Mouse (Mus musculus) lung, postnatal 25 days (tissue): ENCODE data around the gene Mrpl18.
"Not testable (repeated sequence)": the region's sequence is repeated elsewhere in the genome, so short reads cannot be mapped to it uniquely, and the experiment has no call there.

Experiments used
- DNase-seq: peaks from one replicate; pipeline ENCODE4 v3.0.0; 2022; ENCODE audit warnings: low spot score

Mrpl18 gene

DNA sequence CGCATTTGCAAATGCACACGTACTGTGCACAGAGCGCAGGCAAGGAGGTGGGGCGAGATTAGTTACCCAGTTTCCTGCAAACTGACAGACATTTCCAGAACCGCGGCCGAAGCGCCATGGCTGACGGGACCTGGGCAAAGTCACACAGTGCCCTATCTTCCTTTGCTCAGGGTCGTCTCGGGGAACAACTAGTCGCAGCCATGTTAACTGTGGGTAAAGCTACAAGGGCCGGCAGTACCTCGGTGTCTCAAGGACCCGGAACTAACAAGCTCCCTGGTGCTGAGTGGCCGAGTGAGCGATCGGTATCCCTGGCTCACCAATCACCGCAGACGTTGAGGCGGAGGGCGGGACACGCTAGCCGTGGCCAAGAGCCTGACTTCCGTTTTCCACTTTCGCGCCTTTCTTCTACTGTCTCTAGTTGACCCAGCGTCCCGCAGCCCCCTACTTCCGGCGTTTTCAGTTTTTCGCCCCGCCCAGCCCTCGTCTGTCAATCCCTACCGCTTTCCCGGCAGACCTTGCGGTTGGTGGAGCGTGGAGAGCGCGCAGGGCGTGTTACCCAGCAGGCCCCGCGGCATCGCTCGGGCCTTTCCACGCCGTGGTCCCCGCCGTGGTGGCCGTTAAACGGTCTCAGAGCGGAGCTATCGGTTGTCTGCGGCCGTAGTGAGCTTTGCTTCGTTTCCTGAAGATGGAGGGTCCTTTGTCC, at the start of gene Mrpl18:
Gene Mrpl18 (minus strand): TSS at position 465 of the 703 bp plus-strand sequence.
- peak; percentile 100 for DNase-seq

DNA sequence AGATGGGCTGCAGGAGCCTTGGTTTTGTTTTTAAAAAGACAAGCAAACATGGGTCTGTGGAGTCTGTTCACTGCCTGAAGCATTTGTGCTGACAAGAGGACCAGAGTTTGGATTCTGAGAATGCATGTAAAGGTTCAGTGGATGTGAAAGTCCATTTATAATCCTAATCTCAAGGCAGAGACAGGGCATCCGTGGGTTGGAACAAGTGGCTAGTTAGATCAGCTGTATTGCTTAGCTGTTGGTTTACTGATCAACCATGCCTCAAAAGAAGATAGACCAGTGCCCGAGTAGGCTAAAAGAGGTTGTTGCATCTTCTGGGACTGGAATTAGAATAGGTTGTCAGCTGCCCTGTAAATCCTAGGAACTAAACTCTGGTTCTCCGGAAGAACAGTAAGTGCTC, 47.3 kb upstream of the Mrpl18 start:
- DNase-seq = no peak

DNA sequence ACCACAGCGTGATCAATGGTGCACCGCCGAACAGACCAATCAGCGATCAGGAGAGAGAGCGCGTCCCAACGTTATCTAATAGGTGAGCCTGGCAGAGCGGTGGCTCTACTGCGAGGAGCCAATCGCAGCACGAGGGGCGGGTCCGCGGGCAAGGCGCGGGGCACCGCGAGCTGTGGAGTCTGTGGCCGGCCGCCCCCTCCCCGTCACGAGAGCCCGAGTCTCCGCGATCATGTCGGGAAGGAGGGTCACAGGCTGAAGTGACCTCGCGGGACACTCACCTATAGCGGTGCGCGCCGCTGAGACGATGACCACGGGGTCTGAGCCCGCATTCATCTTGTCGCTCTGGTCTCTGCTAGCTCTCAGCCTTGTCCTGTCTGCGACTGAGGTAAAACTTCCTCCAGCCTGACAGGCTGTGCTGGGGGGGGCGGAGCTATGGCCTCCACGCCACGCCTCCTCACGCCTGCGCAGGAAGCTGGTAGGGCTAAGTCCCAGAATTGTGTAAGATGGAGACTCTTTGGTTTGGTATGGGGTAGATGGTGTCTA, 44.3 kb upstream of the Mrpl18 start, which contains the start of gene Acat2:
Gene Acat2 (minus strand): TSS at position 417 of the 543 bp plus-strand sequence.
- peak; percentile 95 for DNase-seq

DNA sequence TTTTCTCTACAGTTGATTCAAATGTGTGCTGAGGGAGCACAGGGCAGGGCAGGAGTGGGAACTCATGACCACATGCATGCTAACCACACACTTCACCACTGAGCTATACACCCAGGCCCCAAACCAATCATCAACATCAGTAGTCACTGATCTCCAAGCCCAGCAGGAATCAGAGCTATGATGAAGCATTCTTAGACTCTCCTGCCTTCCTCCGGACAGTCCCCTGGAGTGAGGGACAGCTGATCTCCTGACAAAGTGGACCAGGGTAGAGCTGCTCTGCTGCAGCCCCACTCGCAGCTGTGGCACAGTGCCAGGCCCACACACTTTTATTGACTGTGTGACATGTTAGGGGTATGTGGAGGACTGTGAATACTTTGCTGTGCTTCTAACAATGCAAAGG, 43.2 kb upstream of the Mrpl18 start:
- not testable (repeated sequence) for DNase-seq

DNA sequence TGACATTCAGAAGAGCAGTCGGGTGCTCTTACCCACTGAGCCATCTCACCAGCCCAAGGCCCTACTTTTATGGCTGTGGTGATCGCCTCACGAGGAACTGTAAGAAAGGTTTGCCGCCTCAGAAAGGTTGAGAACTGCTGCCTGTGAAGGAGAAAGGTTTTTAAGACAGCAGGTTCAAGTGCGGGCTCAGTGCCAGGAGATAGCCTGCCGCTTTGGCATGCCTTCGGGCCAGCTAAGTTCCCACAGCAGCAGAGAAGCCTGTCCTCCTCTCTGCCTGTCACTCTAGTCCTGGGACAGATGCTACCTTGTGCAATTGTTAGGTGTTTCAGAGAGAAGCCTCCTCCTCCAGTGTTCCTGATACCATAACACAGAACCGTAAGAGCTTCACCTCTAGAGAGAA, 40.5 kb upstream of the Mrpl18 start:
- DNase-seq = no peak

DNA sequence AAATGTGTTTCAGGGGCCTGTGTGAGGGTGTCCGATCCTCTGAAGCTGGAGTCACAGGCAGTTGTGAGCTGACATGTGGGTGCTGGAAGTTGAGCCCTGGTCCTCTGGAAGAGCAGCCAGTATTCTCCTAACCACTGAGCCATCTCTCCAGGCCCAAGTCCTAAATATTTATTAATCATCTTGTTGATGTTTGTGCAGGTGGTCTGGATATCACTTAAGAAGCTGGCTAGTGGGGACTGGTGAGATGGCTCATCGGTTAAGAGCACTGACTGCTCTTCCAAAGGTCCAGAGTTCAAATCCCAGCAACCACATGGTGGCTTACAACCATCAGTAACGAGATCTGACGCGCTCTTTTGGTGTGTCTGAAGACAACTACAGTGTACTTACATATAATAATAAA, 33.5 kb upstream of the Mrpl18 start:
- DNase-seq = no peak

DNA sequence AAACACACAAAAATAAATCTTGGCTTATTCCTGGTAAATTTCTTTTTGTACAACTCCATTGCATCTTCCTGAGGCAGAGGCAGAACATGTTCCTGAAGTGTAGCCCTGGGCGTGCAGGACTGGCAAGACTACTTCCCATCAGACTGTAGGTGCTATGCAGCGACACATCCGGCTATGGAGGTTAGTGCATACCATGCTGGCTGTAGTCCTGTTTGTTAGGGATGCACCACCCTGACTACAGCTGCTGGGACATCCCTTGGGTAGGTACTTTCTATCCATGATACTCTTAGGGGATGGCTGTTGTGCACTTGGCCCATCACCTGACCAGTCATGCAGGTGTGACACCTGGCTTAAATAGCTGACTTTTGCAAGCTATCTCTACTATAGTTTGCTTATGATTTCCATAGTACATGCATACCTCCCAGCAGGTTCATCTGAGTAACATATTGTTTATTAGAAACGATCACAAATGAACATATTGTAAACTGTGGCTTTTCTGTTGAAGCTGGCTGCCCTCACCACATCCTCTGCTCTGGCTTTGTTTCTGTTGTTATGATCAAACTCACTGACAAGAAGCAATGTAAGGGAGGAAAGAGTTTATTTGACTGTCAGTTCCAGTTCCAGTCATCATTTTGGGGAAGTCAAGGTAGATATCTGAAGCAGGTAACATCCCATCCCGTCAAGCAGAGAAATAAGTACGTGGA, 26.5 kb upstream of the Mrpl18 start:
- no peak for DNase-seq

DNA sequence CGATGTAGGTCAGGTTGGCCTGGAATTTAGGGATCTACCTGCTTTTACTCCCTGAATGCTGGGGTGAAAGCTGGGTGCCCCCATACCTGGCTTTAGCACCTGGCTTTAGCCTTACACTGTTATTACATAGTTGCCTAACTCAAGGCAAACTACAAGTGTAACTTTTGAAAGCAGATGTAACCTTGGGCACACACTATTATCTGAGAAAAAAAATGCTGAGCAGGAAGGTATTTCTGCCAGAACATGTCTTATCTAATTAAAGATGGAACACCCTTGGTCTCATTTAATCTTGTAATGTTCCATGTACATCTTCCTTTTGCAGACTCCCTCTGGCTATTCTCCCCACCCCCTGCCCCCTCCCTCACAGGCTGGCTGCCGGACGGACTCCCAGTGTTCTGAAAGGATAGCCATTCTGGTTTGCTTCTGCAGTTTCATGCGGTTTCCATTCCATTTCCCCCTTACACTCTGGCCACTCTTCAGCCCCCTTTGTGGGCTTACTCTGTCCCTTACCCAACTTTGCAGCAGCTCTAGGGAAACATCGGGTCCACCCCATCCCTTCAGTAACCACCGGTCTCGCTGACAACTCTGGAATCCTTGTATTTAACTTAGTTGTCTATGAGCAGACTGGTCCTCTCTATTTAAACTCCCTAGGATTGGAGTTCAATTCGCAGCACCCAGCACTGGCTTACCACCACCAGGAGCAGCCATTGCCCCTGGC, 25.6 kb upstream of the Mrpl18 start:
- DNase-seq = no peak

DNA sequence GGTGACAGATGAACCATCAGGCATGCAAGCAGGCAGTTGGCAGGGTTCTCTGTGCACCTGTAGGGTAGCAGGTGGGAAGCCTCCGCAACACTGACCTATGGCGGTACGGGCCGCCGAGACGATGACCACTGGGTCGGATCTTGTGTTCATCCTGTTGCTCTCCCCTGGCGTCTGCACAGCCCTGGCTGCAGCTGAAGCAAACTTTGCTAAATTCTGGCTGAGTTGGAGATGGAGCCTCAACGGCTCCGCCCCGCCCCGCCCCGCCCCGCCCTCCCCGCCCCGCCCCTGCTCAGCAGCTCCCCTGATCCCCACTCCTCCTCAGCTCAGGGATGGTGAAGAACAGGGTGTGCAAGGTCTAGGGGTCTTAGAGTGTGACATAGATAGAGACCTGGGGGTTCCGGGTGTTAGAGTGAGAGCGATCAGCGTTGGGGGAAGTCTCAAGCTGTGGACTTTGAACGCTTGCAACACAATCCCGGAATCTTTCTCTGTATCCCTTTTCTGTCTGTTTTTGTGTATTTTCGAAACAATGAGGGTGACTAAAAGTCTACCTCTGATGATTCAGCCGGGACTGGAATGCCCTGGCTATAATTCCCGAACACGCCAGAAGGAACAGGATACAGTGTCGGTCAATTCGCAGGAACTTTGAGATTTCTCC, 24.1 kb upstream of the Mrpl18 start, which contains the start of gene Acat3:
Gene Acat3 (minus strand): TSS at position 450 of the 655 bp plus-strand sequence.
- no peak for DNase-seq

DNA sequence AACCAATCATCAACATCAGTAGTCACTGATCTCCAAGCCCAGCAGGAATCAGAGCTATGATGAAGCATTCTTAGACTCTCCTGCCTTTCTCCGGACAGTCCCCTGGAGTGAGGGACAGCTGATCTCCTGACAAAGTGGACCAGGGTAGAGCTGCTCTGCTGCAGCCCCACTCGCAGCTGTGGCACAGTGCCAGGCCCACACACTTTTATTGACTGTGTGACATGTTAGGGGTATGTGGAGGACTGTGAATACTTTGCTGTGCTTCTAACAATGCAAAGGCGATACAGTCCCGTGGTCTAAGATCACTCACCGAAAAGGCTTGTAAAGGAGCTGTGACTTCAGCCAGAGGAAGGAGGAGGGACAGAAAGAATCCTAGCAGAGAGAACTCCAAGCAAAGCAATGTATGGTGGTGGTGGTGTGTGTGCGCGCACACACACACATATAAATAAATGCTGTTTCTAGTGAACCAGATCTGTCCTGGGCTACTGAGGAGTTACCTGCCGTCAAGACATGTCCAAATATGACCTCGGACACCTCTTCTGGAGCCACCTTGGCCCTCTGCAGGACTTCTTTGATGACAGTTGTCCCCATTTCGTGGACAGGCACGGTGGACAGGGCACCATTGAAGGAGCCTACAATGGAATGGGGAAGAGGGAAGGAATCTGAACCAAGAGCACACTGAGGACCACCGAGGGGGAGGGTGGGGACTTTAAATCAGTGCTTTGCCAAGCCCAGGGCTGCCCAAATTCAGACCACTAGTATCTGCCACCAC, 23.4 kb upstream of the Mrpl18 start:
- DNase-seq = not testable (repeated sequence)

DNA sequence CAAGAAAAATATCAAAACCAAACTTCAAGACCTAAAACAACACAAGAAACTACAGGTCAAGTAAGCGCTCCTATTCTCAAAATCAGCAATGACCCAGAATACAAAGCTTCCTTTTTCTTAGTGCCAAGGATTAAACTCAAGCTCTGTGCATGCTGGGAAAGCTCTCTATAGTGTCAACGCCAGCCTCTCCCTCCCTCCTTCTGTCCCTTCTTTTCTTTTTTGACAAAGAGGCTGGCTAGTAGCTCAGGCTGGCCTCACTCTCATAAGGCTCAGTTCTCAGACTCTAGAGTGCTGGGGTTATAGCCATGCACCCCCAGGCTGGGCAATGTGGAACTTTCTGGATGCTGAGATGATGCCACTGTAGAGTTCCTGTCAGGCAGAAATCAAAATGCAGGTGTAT, 21.9 kb upstream of the Mrpl18 start:
- no peak for DNase-seq

DNA sequence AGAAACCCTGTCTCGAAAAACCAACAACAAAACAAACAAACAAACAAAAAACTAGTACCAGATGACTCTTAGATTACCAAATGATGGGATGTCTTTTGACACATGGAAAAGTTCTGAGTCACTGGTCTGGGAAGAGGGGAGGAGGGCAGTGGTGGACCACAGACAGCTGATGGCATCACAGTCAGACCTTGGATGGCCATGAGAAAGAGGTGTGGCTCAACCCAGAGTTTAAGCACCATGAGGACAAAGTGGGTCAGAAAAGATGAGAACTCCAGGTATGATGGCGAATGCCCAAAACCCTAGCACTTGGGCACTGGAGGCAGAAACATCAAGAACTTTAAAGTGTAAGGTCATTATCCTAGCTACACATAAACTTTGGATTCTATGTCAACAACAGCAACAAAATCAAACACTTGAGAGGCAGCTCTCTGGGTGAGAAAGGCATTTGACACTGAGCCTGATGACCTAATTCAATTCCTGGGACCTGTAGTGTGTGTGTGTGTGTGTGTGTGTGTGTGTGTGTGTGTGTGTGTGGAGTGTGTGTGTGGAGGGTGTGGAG, 21.3 kb upstream of the Mrpl18 start:
- DNase-seq = no peak

DNA sequence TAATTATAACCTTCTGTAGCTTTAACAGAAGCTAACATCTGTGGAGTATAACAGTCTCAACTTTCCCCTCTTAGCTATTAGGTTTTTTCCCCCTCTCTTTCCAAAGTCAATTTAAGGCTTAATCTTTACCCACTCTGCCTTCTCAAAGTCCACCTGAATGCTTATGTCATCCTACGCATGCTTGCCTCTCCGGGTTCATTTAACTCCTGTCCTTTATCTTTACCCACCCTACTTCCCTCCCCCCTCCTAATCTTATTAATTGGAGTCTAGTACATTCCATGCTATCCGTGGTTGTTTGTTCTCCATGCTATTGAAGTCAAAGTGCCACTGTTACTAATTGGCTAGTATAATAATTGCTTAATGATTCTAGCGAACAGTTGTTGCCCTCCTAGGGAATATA, 19.6 kb upstream of the Mrpl18 start:
- DNase-seq = no peak

DNA sequence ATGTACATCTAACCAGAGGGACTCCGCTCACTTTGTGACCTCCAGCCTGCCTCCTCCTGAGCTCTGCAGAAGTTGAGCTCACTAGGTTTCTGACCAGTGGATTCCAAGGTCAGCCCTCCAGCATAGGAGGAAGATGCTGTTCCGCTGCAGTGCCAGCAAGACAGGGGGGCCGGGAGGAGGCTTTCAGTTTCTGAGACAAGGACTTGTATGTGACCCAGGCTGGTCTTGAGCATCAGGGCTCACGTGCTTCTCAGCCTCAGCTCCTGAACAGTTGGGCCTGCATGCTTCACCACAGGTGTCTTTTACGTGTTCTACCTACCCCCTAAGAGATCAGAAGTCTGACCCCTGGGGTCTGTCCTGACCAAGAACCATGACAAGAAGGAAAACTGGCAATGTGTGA, 15.4 kb upstream of the Mrpl18 start:
- DNase-seq = not testable (repeated sequence)

DNA sequence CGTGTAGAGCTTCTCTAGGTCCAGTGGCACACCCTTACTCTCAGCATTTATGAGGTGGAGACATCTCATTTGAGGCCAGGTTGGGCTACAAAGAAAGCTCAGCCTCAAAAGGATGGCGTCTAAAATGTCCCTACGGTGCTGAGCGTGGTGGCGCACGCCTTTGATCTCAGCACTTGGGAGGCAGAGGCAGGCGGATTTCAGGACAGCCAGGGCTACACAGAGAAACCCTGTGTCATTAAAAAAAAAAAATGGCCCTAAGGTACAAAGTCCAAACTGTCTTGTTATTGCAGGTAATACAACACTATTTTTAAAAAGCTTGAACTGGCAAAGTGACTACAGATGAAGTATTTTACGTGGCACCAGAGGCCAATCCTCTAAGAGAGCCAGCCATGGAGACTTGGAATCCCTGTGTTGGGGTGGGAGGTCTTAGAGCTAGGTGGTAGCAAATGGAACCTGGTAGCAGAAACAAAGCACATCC, 9.6 kb upstream of the Mrpl18 start:
- DNase-seq = no peak

DNA sequence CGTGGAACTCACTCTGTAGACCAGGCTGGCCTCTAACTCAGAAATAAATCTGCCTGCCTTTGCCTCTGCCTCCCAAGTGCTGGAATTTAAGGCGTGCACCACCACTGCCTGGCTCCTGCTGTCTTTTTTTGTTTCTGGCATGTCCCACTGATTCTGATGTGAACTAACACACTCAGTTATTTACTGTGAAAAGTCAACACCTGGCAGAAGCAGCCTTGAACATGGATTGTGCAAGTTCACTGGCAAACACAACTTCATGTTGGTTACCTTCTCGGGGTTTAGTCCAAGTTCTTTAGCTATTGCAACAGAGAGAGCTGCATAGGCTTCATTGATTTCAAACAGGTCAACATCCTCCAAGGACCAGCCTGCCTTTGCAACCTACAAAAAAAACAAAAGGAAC, 8.9 kb upstream of the Mrpl18 start:
- peak; percentile 69 for DNase-seq

DNA sequence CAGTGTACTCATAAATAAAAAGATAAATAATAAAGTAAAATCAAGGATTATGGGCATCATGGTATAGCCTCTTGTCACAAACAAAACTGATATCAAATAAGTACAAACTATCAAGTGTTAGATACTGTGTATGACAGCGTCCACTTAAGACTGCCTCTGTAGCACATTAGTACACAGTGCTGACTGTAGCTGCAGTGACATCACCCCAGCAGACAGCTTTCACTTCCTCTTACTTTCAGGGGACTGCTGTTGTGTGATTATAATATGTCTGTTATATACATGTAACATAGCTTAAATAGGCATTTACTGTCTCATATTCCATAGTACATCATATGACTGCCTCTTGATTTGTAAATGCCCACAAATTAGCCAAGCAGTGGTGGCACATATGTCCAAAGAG, 4.9 kb upstream of the Mrpl18 start:
- no peak for DNase-seq

DNA sequence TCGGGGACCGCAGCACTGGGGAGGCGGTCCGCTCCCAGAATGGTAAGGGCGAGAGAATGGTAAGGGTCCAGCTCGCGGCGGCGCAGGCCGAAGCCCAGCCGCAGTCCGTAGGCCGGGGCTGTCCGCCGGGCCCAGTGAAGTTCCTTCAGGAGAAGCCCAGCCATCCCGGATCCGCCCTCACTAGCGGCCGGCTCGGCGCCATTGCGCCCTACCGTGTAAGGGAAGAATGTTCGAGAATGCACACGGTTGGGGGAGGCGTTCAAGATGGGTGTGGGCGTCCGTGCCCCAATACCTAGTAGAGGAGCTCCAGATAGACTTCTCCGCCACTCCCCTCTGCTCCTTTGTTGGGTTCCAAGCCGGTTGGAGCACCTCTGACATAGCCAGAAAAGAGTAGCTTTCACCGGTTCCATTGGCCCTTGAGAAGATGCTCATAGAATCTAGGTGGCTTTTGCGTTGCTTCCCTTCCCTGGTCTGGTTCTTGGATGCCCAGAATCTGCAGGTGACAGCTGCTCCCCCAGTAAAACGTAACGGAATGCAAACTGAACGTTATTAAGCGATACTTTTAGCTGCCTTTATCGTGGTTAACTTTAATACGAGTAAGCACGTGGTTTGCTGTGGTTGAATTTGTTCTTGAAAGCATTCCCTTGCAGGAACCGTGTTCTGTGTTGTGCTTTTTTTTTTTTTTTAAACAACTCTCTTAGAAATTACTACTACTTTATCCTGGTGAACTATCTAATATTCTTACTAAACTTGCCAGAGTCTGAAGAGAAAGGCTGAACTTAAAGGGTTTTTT, 639 bp upstream of the Mrpl18 start:
- peak; percentile 26 for DNase-seq

DNA sequence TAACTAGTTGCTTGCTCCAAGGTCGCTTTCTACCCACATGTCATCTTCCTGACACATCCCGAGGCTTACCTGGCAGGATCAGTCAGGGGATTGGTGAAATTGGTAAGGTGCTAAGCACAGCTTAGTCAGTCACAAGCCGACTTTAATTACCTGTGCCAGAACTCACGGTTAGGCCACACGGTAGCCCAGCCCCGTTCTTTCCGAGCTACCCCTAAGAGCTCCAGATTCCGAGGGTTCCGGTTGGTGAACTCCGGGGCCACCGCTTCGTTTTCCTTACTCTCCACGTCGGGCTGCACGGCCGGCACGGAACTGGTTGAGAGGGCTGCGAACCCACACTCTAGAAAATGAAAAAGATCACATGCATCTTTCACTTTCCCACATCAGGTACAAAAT, 661 bp downstream of the Mrpl18 start, which contains the start of gene Tcp1:
Gene Tcp1 (plus strand): TSS at position 214 of the 393 bp plus-strand sequence.
- no peak for DNase-seq

DNA sequence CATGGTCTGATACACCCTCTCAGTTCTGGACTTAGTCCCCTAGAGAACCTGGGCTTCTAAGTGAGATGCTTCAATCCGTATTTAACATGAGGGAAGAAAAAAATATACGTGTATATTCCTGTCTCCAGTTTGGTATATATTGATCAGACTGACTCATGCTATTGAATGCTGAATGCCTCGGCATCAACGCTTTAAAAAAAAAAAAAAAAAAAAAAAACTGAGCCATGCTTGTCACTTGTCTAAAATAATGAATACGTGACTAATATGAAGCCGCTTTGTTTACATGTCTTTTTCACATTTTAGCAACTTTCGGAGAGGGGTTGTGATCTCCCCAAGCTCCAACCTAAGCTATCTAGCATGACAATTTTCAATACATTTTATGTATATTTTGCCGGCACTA, 5.8 kb downstream of the Mrpl18 start:
- no peak for DNase-seq
